Mouse (Mus musculus): Measurements from ENCODE around the gene Gm614.

- TF ChIP-seq CTCF (IDR thresholded peaks at IDR 0.05; ENCODE audit: control insufficient read depth, insufficient read depth, insufficient replicate concordance, low read depth, low read length) (no peak), POLR2A (IDR thresholded peaks at IDR 0.05; ENCODE audit: control insufficient read depth, low read depth, low read length) (no peak; the same call in 1 of the 2 replicates)
Measured at GRCm38 (mm10) chrX:101273875-101274738, 10.3 kb upstream of the Gm614 start, which contains the start of gene Med12.

Data from testis, adult 2 months (tissue).